Mouse (Mus musculus) thymus, adult 2 months (tissue): ENCODE data around the gene Tsacc.

ENCODE experiments used
- CTCF ChIP-seq: fragments of 200-500 bp; IDR thresholded peaks from 2 replicates; pipeline ENCODE4 v1.5.1; 2012; ENCODE audit warnings: mild to moderate bottlenecking, control low read depth, low read length, moderate library complexity, borderline replicate concordance; ENCODE audit not compliant: control insufficient read depth, poor library complexity, insufficient read depth; ENCODE audit errors: extremely low read depth
- POLR2A ChIP-seq: fragments of 200-500 bp; IDR thresholded peaks from 2 replicates; pipeline ENCODE4 v1.6.1; 2012; ENCODE audit warnings: mild to moderate bottlenecking, low read length, control low read depth, moderate library complexity; ENCODE audit not compliant: control insufficient read depth, poor library complexity, insufficient read depth; ENCODE audit errors: extremely low read depth

GRCm38 (mm10) chr3:88339006-88339405 is 42.2 kb upstream of the Tsacc start:
- TF ChIP-seq POLR2A, result no peak
- TF ChIP-seq CTCF, result no peak
